Mouse (Mus musculus) small intestine, adult 2 months (tissue): ENCODE measurements at regions not wholly inside any gene's neighbourhood (a gene's known extent, or its start where the extent isn't known, plus 50 kb on each side); places are given as distances from the start of the nearest gene placed in this dataset.

Experiments
- H3K27ac ChIP-seq: fragments of 200-500 bp; 2 replicates; pipeline ENCODE4 v1.5.1; 2012; ENCODE audit warnings: low read depth, low read length, control low read depth, inconsistent platforms; ENCODE audit not compliant: insufficient read depth
- H3K27me3 ChIP-seq: fragments of 200-500 bp; 2 replicates; pipeline ENCODE4 v1.6.1; 2012; ENCODE audit warnings: mild to moderate bottlenecking, moderate library complexity, low read length, inconsistent platforms; ENCODE audit not compliant: control insufficient read depth, insufficient read depth
- H3K36me3 ChIP-seq: fragments of 200-500 bp; 2 replicates; pipeline ENCODE4 v1.6.1; 2012; ENCODE audit warnings: mild to moderate bottlenecking, low read length, control low read depth, inconsistent platforms; ENCODE audit not compliant: control insufficient read depth, insufficient read depth
- H3K4me1 ChIP-seq: fragments of 200-500 bp; 2 replicates; pipeline ENCODE4 v1.6.1; 2012; ENCODE audit warnings: low read length, inconsistent platforms, mixed read lengths; ENCODE audit not compliant: control insufficient read depth, insufficient read depth, insufficient read length
- H3K4me3 ChIP-seq: fragments of 200-500 bp; 2 replicates; pipeline ENCODE4 v1.5.1; 2012; ENCODE audit warnings: low read depth, mild to moderate bottlenecking, control low read depth, inconsistent platforms, low read length, moderate library complexity
- CTCF ChIP-seq: fragments of 200-500 bp; IDR thresholded peaks from 2 replicates; pipeline ENCODE4 v1.5.1; 2012; ENCODE audit warnings: low read depth, mild to moderate bottlenecking, control low read depth, inconsistent platforms, low read length, moderate library complexity, mixed read lengths; ENCODE audit not compliant: insufficient replicate concordance, insufficient read length; ENCODE audit errors: extremely low read depth
- POLR2A ChIP-seq: fragments of 200-500 bp; IDR thresholded peaks from 2 replicates; pipeline ENCODE4 v1.6.1; 2012; ENCODE audit warnings: low read depth, mild to moderate bottlenecking, control low read depth, inconsistent platforms, low read length, moderate library complexity
- WGBS: fragments of 180-500 bp; shearing (Covaris S2); methylation state at CpG from one replicate; pipeline ENCODE4 v1.1.7; 2018; 5-methylcytosine and 5-hydroxymethylcytosine counted together

DNA sequence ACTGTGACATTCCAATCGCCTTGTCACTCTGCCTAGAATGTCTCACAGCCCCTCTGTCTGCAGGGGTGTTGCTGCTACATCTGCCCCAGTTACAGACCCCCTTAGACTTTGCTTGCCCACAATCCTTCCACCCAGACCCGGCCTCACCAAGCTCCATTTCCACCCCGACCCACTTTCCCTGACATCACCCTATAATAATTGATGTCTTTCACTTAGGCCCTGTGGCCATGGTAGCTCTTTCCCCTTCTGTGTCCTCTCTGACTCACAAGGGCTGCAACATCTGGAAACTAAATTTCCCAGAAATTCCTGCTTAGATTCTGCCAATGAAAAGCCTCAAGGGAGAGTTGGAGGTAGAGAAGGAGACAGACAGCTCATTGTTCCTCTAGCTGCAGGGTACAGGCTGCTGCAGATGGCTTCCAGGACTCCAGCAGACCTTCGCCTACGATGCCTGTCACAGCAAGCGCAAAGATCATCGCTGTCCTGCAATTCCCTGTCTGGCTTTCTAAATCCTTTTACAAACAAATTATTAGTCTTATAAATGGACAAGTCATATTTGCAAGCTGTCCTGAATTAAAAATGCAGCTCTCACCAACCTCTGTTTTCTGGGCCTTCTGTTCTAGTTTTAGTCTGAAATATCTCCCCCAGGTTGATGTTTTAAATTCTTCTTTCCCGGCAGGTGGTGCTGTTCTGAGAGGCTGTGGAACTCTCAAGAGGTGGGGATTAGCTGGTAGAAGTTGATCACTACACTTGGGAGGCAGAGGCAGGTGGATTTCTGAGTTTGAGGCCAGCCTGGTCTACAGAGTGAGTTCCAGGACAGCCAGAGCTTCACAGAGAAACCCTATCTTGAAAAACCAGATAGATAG, 104.9 kb upstream of the Oxgr1 start:
- 81% methylated on average over 8 of the region's 8 CpGs for WGBS
- Histone ChIP-seq H3K27me3 (no peaks in the 10 kb centered on the region), H3K27ac (no peak overlapping the region), H3K4me3 (no peak overlapping the region), H3K36me3 (no peaks in the 10 kb centered on the region), H3K4me1 (no peaks in the 10 kb centered on the region)
- TF ChIP-seq CTCF (no peak), POLR2A (no peak)

DNA sequence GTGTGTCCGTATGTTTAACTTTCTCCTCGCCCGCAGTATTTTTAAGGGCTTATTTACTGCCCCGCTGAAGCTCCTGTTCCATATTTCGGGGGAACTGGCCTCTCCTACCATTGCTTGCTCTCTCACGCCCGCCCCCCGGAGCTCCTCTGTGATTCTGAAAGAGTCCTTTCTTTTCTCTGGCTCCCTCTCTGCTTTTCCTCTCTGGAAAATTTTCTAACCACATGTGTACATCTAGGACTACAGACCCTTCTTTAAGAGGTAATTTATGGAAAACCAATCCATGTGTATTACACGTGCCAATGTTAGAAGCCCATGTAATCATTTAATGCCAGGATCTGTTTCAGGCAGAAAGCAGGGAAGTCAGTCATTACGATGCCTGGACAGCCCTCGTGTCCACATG, 106.6 kb upstream of the Oxgr1 start:
- H3K36me3 ChIP-seq: no peaks in the 10 kb centered on the region
- H3K27ac ChIP-seq: no peak overlapping the region
- peak overlapping the region; percentile 5; the same call in 1 of the 2 replicates for H3K4me3 ChIP-seq
- no peaks in the 10 kb centered on the region for H3K27me3 ChIP-seq
- H3K4me1 ChIP-seq: no peaks in the 10 kb centered on the region
- no peak for TF ChIP-seq POLR2A
- no peak for TF ChIP-seq CTCF
- 82% methylated on average over 11 of the region's 11 CpGs for WGBS

DNA sequence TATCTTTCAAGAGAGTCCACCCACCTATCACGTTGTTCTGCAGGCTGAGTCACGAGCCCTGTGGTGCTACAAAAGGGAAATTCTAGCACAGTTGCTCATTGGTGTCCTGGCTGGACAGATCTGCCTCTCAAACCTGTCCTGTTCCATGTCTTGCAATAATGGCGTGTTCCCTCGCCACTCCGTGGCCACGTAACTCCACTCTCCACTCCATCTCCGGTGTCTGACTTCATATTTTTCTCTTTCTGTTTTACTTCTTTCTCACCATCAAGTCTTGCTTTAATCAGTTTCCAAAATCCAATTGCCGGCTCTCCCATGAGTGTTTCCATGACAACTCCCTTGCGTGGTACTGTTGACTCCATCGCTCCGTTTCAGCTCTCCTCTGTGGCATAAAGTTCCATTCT, 107.1 kb upstream of the Oxgr1 start:
- H3K4me3 ChIP-seq: no peak overlapping the region
- TF ChIP-seq POLR2A (no peak), CTCF (no peak)
- H3K27me3 ChIP-seq: no peaks in the 10 kb centered on the region
- H3K4me1 ChIP-seq: no peaks in the 10 kb centered on the region
- WGBS: 86% methylated on average over 11 of the region's 11 CpGs
- H3K27ac ChIP-seq: no peak overlapping the region
- H3K36me3 ChIP-seq: no peaks in the 10 kb centered on the region

DNA sequence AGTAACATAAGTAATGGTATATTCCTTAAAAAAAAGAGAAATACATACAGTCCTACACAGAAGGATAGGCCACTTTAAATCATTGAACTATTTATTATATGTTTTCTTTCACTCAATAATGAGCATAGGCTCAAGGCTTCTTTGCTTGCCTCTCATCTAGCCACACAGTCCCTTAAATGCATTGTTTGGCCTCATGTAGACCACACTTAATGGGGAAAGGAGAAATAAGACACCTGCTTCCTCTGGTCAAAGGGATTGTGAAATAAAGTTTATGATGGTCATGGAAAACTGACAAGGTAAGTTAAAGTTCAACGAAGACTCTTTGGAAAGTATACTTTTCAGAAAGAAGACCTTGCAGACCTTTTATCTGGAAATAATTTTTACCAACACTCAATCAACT, 108.4 kb upstream of the Oxgr1 start:
- no peak overlapping the region for H3K27ac ChIP-seq
- TF ChIP-seq CTCF (no peak), POLR2A (no peak)
- no peaks in the 10 kb centered on the region for H3K4me1 ChIP-seq
- no peaks in the 10 kb centered on the region for H3K36me3 ChIP-seq
- H3K27me3 ChIP-seq: no peaks in the 10 kb centered on the region
- H3K4me3 ChIP-seq: no peak overlapping the region
- 22% methylated on average over 1 of the region's 1 CpGs for WGBS

DNA sequence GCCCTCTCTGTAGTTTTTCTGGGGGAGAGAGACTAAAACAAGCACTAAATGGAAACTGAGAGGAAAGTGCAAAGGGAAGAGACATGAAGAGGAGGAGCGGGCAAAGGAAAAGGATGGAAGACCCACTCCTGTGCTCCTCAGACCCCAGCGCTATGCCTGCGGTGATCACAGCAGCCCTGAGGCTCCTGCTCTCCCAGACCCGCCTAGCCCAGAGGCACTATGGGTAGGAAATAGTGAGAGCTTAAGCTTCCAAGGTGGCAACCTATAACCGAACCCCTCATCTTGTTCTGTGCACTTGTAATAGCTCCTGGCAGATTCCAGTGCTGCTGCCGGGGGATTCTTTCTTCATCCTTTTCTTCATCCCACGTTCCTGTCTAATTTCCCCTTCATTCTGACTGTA, 112.2 kb upstream of the Oxgr1 start:
- TF ChIP-seq POLR2A: no peak
- no peak for TF ChIP-seq CTCF
- no peak overlapping the region for H3K4me3 ChIP-seq
- H3K27me3 ChIP-seq: no peaks in the 10 kb centered on the region
- no peaks in the 10 kb centered on the region for H3K4me1 ChIP-seq
- no peaks in the 10 kb centered on the region for H3K36me3 ChIP-seq
- no peak overlapping the region for H3K27ac ChIP-seq
- 70% methylated on average over 7 of the region's 7 CpGs for WGBS

DNA sequence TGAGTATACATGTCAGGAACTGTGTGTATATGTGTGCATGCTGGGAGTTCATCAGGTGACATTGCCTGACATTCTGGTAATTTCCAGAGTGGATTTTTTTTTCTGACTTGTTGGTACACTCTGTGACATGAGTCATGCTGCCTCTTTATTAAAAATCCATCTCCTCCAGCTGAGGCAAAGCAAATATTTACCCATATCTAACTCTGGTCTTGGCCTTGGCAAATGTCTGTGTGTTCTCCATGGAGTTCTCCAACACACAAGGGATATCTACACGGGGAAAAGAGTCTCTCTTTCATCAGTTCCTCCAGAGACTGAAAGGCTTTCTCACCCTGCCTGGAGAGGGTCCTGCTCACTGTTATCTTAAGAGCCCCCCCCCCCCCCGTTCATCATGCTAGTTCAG, 111.3 kb upstream of the Mbnl2 start:
- WGBS: 34% methylated on average over 2 of the region's 2 CpGs
- TF ChIP-seq POLR2A (no peak), CTCF (no peak)
- no peaks in the 10 kb centered on the region for H3K4me1 ChIP-seq
- no peak overlapping the region for H3K4me3 ChIP-seq
- H3K27ac ChIP-seq: no peak overlapping the region
- no peaks in the 10 kb centered on the region for H3K36me3 ChIP-seq
- H3K27me3 ChIP-seq: no peaks in the 10 kb centered on the region

DNA sequence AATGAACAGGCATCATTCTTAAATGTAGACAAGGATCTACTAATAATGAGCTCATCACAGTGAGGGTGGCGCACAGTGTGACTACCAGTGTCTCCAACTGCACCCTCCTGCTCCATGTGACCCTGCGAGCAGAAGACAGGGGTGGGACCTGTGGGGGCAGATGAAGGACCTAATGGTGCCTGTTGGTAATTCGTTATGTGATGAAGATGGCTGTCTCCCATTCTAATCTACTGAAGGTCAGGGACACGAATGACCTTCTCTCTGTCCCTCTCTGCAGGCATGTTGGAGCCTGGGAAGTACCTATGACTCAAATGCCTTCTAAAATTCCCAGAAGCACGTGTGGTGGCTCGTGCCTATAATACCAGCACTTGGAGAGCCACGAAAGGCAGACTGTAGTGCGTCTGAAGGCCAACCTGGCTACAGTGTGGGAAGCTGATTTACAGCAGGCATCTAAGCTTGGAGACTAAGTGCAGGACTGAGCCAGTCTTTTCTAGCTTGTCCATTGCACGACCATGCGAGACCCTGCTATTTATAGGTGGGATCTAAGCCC, 109.9 kb upstream of the Mbnl2 start:
- Histone ChIP-seq H3K4me3 (no peak overlapping the region), H3K27me3 (no peaks in the 10 kb centered on the region), H3K36me3 (no peaks in the 10 kb centered on the region), H3K27ac (no peak overlapping the region), H3K4me1 (no peaks in the 10 kb centered on the region)
- WGBS: 85% methylated on average over 10 of the region's 10 CpGs
- TF ChIP-seq POLR2A (no peak), CTCF (no peak)
